Mouse (Mus musculus): ENCODE measurements around the gene Phactr3.
"Not testable (repeated sequence)": the region's sequence is repeated elsewhere in the genome, so short reads cannot be mapped to it uniquely, and the experiment has no call there.

The Phactr3 gene

GRCm38 (mm10) chr2:178329551-178329950 is 210.8 kb downstream of the Phactr3 start:
- no peak for DNase-seq (ENCODE audit: low spot score)

GRCm38 (mm10) chr2:178329986-178330385 is 211.2 kb downstream of the Phactr3 start:
- no peak for DNase-seq (ENCODE audit: low spot score)

- no peak for DNase-seq (ENCODE audit: low spot score)
These were observed 219.1 kb downstream of the Phactr3 start for GRCm38 (mm10) chr2:178337878-178338277.

GRCm38 (mm10) chr2:178339044-178339443 is 220.3 kb downstream of the Phactr3 start:
- no peak for DNase-seq (ENCODE audit: low spot score)

GRCm38 (mm10) chr2:178342105-178342504 is 223.3 kb downstream of the Phactr3 start:
- not testable (repeated sequence) for DNase-seq (ENCODE audit: low spot score)

- no peak for DNase-seq (ENCODE audit: low spot score)
These were observed 223.8 kb downstream of the Phactr3 start for GRCm38 (mm10) chr2:178342597-178342996.
